Mouse (Mus musculus) bone marrow, adult 2 months (tissue): ENCODE data around the gene Dnm1.

Experiments
- CTCF ChIP-seq: fragments of 200-500 bp; IDR thresholded peaks from 2 replicates; pipeline ENCODE4 v1.5.1; 2011; ENCODE audit warnings: low read length, control low read depth; ENCODE audit not compliant: control insufficient read depth, insufficient read depth
- POLR2A ChIP-seq: fragments of 200-500 bp; IDR thresholded peaks from 2 replicates; pipeline ENCODE4 v1.6.1; 2011; ENCODE audit warnings: low read depth, mild to moderate bottlenecking, control low read depth, low read length, borderline replicate concordance; ENCODE audit not compliant: control insufficient read depth

- TF ChIP-seq CTCF (peak; percentile 56), POLR2A (peak; percentile 60; the same call in 1 of the 2 replicates)
These were observed 8.3 kb upstream of the Dnm1 start for GRCm38 (mm10) chr2:32361437-32361836.
